Mouse (Mus musculus): ENCODE measurements around the gene Rptor. TPM values are rescaled to one million over a fixed set of nuclear protein-coding genes. Genes with fewer than 3 reads are reported as not detected.
A peak's percentile ranks its signal among the peaks of the same experiment; 100 is the strongest.

Rptor gene
- total RNA-seq, 2 experiments from 2014 or later, result 52.8 to 56.2 TPM

GRCm38 (mm10) chr11:119676751-119677411, 74.2 kb downstream of the Rptor start:
- DNase-seq (ENCODE audit: low spot score in 2 of 2), result peak in 1 of 2 experiments; percentile 34
- intact Hi-C loops (cut with DNase I), result no loop called here

GRCm38 (mm10) chr11:119678427-119678826, 75.7 kb downstream of the Rptor start:
- intact Hi-C loops (cut with DNase I), result no loop called here
- peak; percentile 51 to 55 for DNase-seq (ENCODE audit: low spot score in 2 of 2)

GRCm38 (mm10) chr11:119680735-119681134, 78.0 kb downstream of the Rptor start:
- intact Hi-C loops (cut with DNase I), result no loop called here
- DNase-seq (ENCODE audit: low spot score in 2 of 2), result no peak

- no peak for DNase-seq (ENCODE audit: low spot score in 2 of 2)
- intact Hi-C loops (cut with DNase I), result no loop called here
Measured at GRCm38 (mm10) chr11:119682285-119682684, 79.6 kb downstream of the Rptor start.

- no peak for DNase-seq (ENCODE audit: low spot score in 2 of 2)
- intact Hi-C loops (cut with DNase I), result no loop called here
Measured at GRCm38 (mm10) chr11:119683796-119684195, 81.1 kb downstream of the Rptor start.

GRCm38 (mm10) chr11:119685477-119685876, 82.8 kb downstream of the Rptor start:
- peak; percentile 32 to 59 for DNase-seq (ENCODE audit: low spot score in 2 of 2)

GRCm38 (mm10) chr11:119685910-119686659, 83.4 kb downstream of the Rptor start:
- intact Hi-C loops (cut with DNase I), result no loop called here
- DNase-seq (ENCODE audit: low spot score in 2 of 2), result no peak

More at GRCm38 (mm10) chr11:119685477-119685876, 82.8 kb downstream of the Rptor start:
- intact Hi-C loops (cut with DNase I), result no loop called here

- no peak for DNase-seq (ENCODE audit: low spot score in 2 of 2)
- intact Hi-C loops (cut with DNase I), result no loop called here
Measured at GRCm38 (mm10) chr11:119687316-119687715, 84.6 kb downstream of the Rptor start.

- intact Hi-C loops (cut with DNase I), result no loop called here
- no peak for DNase-seq (ENCODE audit: low spot score in 2 of 2)
Measured at GRCm38 (mm10) chr11:119687966-119688365, 85.3 kb downstream of the Rptor start.

GRCm38 (mm10) chr11:119689936-119690335, 87.2 kb downstream of the Rptor start:
- no peak for DNase-seq (ENCODE audit: low spot score in 2 of 2)
- intact Hi-C loops (cut with DNase I), result no loop called here

GRCm38 (mm10) chr11:119692196-119692910, 89.6 kb downstream of the Rptor start:
- intact Hi-C loops (cut with DNase I), result no loop called here
- no peak for DNase-seq (ENCODE audit: low spot score in 2 of 2)

GRCm38 (mm10) chr11:119692911-119693261, 90.2 kb downstream of the Rptor start:
- DNase-seq (ENCODE audit: low spot score in 2 of 2), result no peak
- intact Hi-C loops (cut with DNase I), result no loop called here

GRCm38 (mm10) chr11:119694146-119694860, 91.6 kb downstream of the Rptor start:
- intact Hi-C loops (cut with DNase I), result no loop called here
- no peak for DNase-seq (ENCODE audit: low spot score in 2 of 2)

- intact Hi-C loops (cut with DNase I), result no loop called here
- DNase-seq (ENCODE audit: low spot score in 2 of 2), result no peak
Measured at GRCm38 (mm10) chr11:119696401-119696800, 93.7 kb downstream of the Rptor start.

- intact Hi-C loops (cut with DNase I), result no loop called here
- no peak for DNase-seq (ENCODE audit: low spot score in 2 of 2)
Measured at GRCm38 (mm10) chr11:119705381-119706066, 102.8 kb downstream of the Rptor start.

- intact Hi-C loops (cut with DNase I), result no loop called here
- DNase-seq (ENCODE audit: low spot score in 2 of 2), result no peak
Measured at GRCm38 (mm10) chr11:119707259-119707658, 104.6 kb downstream of the Rptor start.

- peak in 1 of 2 experiments; percentile 25 for DNase-seq (ENCODE audit: low spot score in 2 of 2)
- intact Hi-C loops (cut with DNase I), result no loop called here
Measured at GRCm38 (mm10) chr11:119709239-119709638, 106.5 kb downstream of the Rptor start.

- DNase-seq (ENCODE audit: low spot score in 2 of 2), result no peak
- intact Hi-C loops (cut with DNase I), result no loop called here
Measured at GRCm38 (mm10) chr11:119710338-119710737, 107.6 kb downstream of the Rptor start.

GRCm38 (mm10) chr11:119710822-119711221, 108.1 kb downstream of the Rptor start:
- intact Hi-C loops (cut with DNase I), result no loop called here
- DNase-seq (ENCODE audit: low spot score in 2 of 2), result no peak
